Mouse (Mus musculus): ENCODE measurements around the gene Dnah2.

DNA sequence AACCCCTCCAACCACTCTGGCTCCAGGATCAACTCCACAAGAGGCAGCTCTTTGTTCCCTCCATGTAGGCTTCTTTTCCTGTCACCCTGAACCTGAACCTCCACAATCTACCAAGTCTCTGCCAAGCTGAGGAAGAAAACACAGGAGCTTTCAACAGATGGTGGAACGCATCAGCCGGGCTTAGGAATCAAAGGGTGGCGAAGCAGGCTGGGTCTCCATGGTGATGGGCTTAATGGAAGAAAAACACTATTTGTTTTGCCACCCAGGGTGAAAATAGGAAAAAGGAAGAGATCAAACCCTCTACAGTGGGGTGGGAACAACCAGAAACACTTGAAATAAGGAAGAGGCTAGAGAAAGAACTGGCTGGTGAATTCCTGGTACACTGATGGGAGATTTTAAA lies 5.3 kb downstream of the Dnah2 start:
- TF ChIP-seq POLR2A (IDR thresholded peaks at IDR 0.05; ENCODE audit: borderline replicate concordance, control insufficient read depth, low read depth, low read length) (no peak), CTCF (IDR thresholded peaks at IDR 0.05; ENCODE audit: control insufficient read depth, insufficient read depth, low read length) (no peak)
